In the genomic region with DNA sequence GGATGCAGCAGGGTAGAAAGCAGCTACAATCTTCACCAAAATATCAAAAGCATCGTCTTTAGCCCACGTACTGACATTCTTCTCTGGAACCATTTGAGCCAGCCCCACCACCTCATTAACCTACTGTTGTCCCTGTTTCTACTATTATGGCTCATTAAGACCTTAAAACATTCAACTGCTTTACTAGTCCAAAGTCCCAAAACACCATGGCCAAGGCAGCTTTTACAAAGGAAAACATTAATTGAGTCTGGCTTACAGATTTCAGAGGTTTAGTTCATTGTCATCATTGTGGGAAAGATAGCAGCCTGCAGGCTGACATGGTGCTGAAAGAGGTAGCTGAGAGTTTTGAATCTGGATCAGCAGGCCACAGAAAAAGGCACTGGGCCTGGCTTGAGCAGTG, we compare ENCODE assay signal across 25 mouse cellular contexts. TPM values are rescaled to one million over a fixed set of nuclear protein-coding genes. Genes with fewer than 3 reads are reported as not detected.
A peak's percentile ranks its signal among the peaks of the same experiment; 100 is the strongest.
DNase-seq lines count a peak whose midpoint lies in the region; ATAC-seq lines count a peak whose summit lies in the region.
"Had no signal": no experiment of that assay in that cellular context is flagged by ENCODE, and none has a peak within 500 bp of the region (broad histone marks: within the 10 kb centered on the region; RNA-seq: fewer than 3 reads in every experiment).

No protein-coding gene starts in this region.

- no peak overlapping the region for H3K9ac ChIP-seq in forebrain, embryonic 16.5 days (replicated peaks; ENCODE audit: low read depth, low read length)
- no peak overlapping the region for H3K9ac ChIP-seq in forebrain, embryonic 15.5 days (replicated peaks)
- no peak overlapping the region for H3K9ac ChIP-seq in midbrain, embryonic 14.5 days (replicated peaks; ENCODE audit: low read length)
- no peak overlapping the region for H3K9ac ChIP-seq in midbrain, embryonic 16.5 days (ENCODE audit: low read depth, low read length)
- H3K9ac ChIP-seq: embryonic facial prominence, embryonic 15.5 days; liver, embryonic 14.5 days had no signal

- no peaks in the 10 kb centered on the region for H3K36me3 ChIP-seq in forebrain, embryonic 16.5 days (ENCODE audit: control insufficient read depth, insufficient read depth)
- no peaks in the 10 kb centered on the region for H3K36me3 ChIP-seq in forebrain, embryonic 15.5 days
- H3K36me3 ChIP-seq in midbrain, embryonic 14.5 days (ENCODE audit: control insufficient read depth, insufficient read depth, low read length): no peaks in the 10 kb centered on the region
- H3K36me3 ChIP-seq in midbrain, embryonic 10.5 days: peaks cover 22% of the 10 kb centered on the region
- H3K36me3 ChIP-seq in midbrain, embryonic 16.5 days (ENCODE audit: control insufficient read depth, insufficient read depth, low read length): no peaks in the 10 kb centered on the region
- H3K36me3 ChIP-seq: embryonic facial prominence, embryonic 15.5 days had no signal

- no peak for ATAC-seq in forebrain, embryonic 16.5 days
- ATAC-seq in forebrain, embryonic 15.5 days (replicated peaks): no peak
- no peak for ATAC-seq in midbrain, embryonic 14.5 days (ENCODE audit: low FRiP score, low TSS enrichment)
- ATAC-seq in midbrain, embryonic 16.5 days: no peak
- ATAC-seq: intestine, embryonic 16.5 days had no signal

- 0 out of 2 replicates have a peak overlapping the region, but pooled peaks have one; percentile 4 for H3K4me2 ChIP-seq in forebrain, embryonic 16.5 days (ENCODE audit: low read length)
- H3K4me2 ChIP-seq in forebrain, embryonic 15.5 days (replicated peaks): no peak overlapping the region; the same call in 1 of the 2 replicates
- peak overlapping the region; percentile 74 for H3K4me2 ChIP-seq in midbrain, embryonic 14.5 days (ENCODE audit: low read length)
- H3K4me2 ChIP-seq in midbrain, embryonic 16.5 days (ENCODE audit: low read length): peak overlapping the region; percentile 60; the same call in 1 of the 2 replicates
- H3K4me2 ChIP-seq: embryonic facial prominence, embryonic 15.5 days had no signal

- H3K27me3 ChIP-seq in forebrain, embryonic 16.5 days (replicated peaks; ENCODE audit: control insufficient read depth, insufficient read depth, low read length): no peaks in the 10 kb centered on the region
- no peaks in the 10 kb centered on the region for H3K27me3 ChIP-seq in forebrain, embryonic 15.5 days
- H3K27me3 ChIP-seq in midbrain, embryonic 14.5 days (ENCODE audit: control insufficient read depth, insufficient read depth, low read length): no peaks in the 10 kb centered on the region
- no peaks in the 10 kb centered on the region for H3K27me3 ChIP-seq in midbrain, embryonic 10.5 days (ENCODE audit: low read depth, poor library complexity, severe bottlenecking)
- no peaks in the 10 kb centered on the region for H3K27me3 ChIP-seq in midbrain, embryonic 16.5 days (ENCODE audit: control insufficient read depth, insufficient read depth, low read depth, low read length)
- H3K27me3 ChIP-seq: embryonic facial prominence, embryonic 15.5 days had no signal

- peak overlapping the region; percentile 3; the same call in 1 of the 2 replicates for H3K27ac ChIP-seq in forebrain, embryonic 16.5 days (ENCODE audit: low read length)
- no peak overlapping the region for H3K27ac ChIP-seq in forebrain, embryonic 15.5 days (replicated peaks)
- H3K27ac ChIP-seq in midbrain, embryonic 14.5 days (replicated peaks; ENCODE audit: low read depth, low read length): no peak overlapping the region
- no peak overlapping the region for H3K27ac ChIP-seq in midbrain, embryonic 10.5 days (replicated peaks)
- H3K27ac ChIP-seq in midbrain, embryonic 16.5 days (ENCODE audit: low read length): no peak overlapping the region; the same call in 1 of the 2 replicates
- H3K27ac ChIP-seq: embryonic facial prominence, embryonic 10.5 days; embryonic facial prominence, embryonic 15.5 days; kidney, postnatal 0 days; liver, embryonic 14.5 days had no signal

- peaks cover 32% of the 10 kb centered on the region for H3K4me1 ChIP-seq in forebrain, embryonic 16.5 days (replicated peaks; ENCODE audit: control insufficient read depth, insufficient read depth, low read length)
- H3K4me1 ChIP-seq in forebrain, embryonic 15.5 days: peaks cover 40% of the 10 kb centered on the region
- peaks cover 26% of the 10 kb centered on the region for H3K4me1 ChIP-seq in midbrain, embryonic 14.5 days (ENCODE audit: control insufficient read depth, insufficient read depth, low read length)
- peaks cover 20% of the 10 kb centered on the region for H3K4me1 ChIP-seq in midbrain, embryonic 10.5 days
- peaks cover 39% of the 10 kb centered on the region for H3K4me1 ChIP-seq in midbrain, embryonic 16.5 days (ENCODE audit: control insufficient read depth, insufficient read depth, low read length)
- H3K4me1 ChIP-seq: embryonic facial prominence, embryonic 15.5 days had no signal

- WGBS in forebrain, embryonic 16.5 days: 16% methylated on average over 2 of the region's 2 CpGs
- WGBS in forebrain, embryonic 15.5 days: 35% methylated on average over 2 of the region's 2 CpGs
- WGBS in midbrain, embryonic 14.5 days: 67% methylated on average over 2 of the region's 2 CpGs
- 74% methylated on average over 2 of the region's 2 CpGs for WGBS in midbrain, embryonic 10.5 days
- WGBS in midbrain, embryonic 16.5 days: 56% methylated on average over 2 of the region's 2 CpGs

- DNase-seq in kidney, adult 11 months: peak; percentile 19
- no peak for DNase-seq in kidney, postnatal 10 days
- DNase-seq in midbrain, embryonic 14.5 days: no peak
- DNase-seq in midbrain, embryonic 10.5 days (ENCODE audit: low spot score): no peak
- DNase-seq in adipocyte (ENCODE audit: low spot score): no peak
- DNase-seq: adrenal gland, adult 2 months; adrenal gland, postnatal 36 days; cerebellum, adult 2 months; cerebellum, postnatal 14 days; gastrocnemius, postnatal 10 days; heart, postnatal 14 days; liver; lung, adult 2 months; lung, postnatal 14 days; retina, postnatal 1 day; right cerebral cortex, postnatal 14 days; thymus, postnatal 4 days had no signal

- H3K4me3 ChIP-seq in forebrain, embryonic 16.5 days (replicated peaks; ENCODE audit: low read length): no peak overlapping the region
- H3K4me3 ChIP-seq in forebrain, embryonic 15.5 days: no peak overlapping the region
- no peak overlapping the region for H3K4me3 ChIP-seq in midbrain, embryonic 14.5 days (replicated peaks; ENCODE audit: low read depth, low read length)
- H3K4me3 ChIP-seq in midbrain, embryonic 10.5 days: no peak overlapping the region
- H3K4me3 ChIP-seq in midbrain, embryonic 16.5 days (ENCODE audit: low read depth, low read length): no peak overlapping the region
- H3K4me3 ChIP-seq: embryonic facial prominence, embryonic 10.5 days; embryonic facial prominence, embryonic 15.5 days had no signal

- no peaks in the 10 kb centered on the region for H3K9me3 ChIP-seq in forebrain, embryonic 16.5 days (ENCODE audit: control insufficient read depth, low read length)
- no peaks in the 10 kb centered on the region for H3K9me3 ChIP-seq in forebrain, embryonic 15.5 days
- H3K9me3 ChIP-seq in midbrain, embryonic 14.5 days (ENCODE audit: control insufficient read depth, low read length): no peaks in the 10 kb centered on the region
- no peaks in the 10 kb centered on the region for H3K9me3 ChIP-seq in midbrain, embryonic 10.5 days (replicated peaks)
- H3K9me3 ChIP-seq in midbrain, embryonic 16.5 days (replicated peaks; ENCODE audit: control insufficient read depth, low read length, poor library complexity, severe bottlenecking): no peaks in the 10 kb centered on the region
- H3K9me3 ChIP-seq: embryonic facial prominence, embryonic 10.5 days; embryonic facial prominence, embryonic 15.5 days had no signal

RNA-seq across cellular contexts. Expression of a gene that starts 3.4 kb away (rescaled TPM):
- polyA plus RNA-seq in forebrain, embryonic 16.5 days (2015; fragmentation: Nextera tagmentation; extraction: Ambion mirVana): 205 and 238 TPM in 2 replicates
- polyA plus RNA-seq in forebrain, embryonic 15.5 days (2015; fragmentation: Nextera tagmentation; extraction: Ambion mirVana): 196 and 205 TPM in 2 replicates
- polyA plus RNA-seq in midbrain, embryonic 14.5 days (2014; fragmentation: Nextera tagmentation; extraction: Ambion mirVana): 177 and 194 TPM in 2 replicates
- polyA plus RNA-seq in midbrain, embryonic 10.5 days (2016; fragmentation: Nextera tagmentation; extraction: Ambion mirVana): 70.6 and 84.1 TPM in 2 replicates
- 164 and 177 TPM in 2 replicates for polyA plus RNA-seq in midbrain, embryonic 16.5 days (2015; fragmentation: Nextera tagmentation; extraction: Ambion mirVana)
